Mouse (Mus musculus) adrenal gland, postnatal 14 days (tissue): Measurements from ENCODE around the gene Olfr853. TPM values are rescaled to one million over a fixed set of nuclear protein-coding genes. Genes with fewer than 3 reads are reported as not detected.

Source experiments
- DNase-seq: peaks from one replicate; pipeline ENCODE4 v3.0.0; 2021; ENCODE audit warnings: mixed read lengths
- long read RNA-seq, 2 experiments: library from polyadenylated mRNA; stranded (forward); transcript quantifications; one replicate each; pipeline ENCODE4 v2.0.0; 2021
- total RNA-seq: library from RNA; stranded (reverse); gene quantifications from 2 replicates; pipeline ENCODE4 v1.2.3, GENCODE M21; 2021

The Olfr853 gene
- not detected in 2 replicates for total RNA-seq
- long read RNA-seq, experiment 1: 0 reads
- long read RNA-seq, experiment 2: 0 reads

DNA sequence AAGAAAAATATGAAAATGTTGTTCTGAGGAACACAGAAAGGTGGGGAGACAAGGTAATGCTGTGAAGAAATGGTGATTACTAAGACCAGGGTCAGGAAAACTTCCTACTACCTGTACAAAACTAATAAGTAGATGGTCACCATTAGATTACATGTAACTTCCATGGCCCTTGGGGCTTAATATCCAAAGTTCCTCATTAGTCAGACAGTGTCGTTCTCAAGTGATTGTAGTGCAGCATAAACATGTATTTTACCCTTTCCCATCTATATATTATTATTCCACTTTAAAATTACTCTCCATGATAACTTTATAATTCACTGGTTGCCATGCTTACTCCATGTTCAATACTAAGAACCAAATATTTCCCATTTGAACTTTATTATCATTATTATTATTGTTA, at the start of gene Olfr853:
Gene Olfr853, minus strand, starts transcription at position 101 of the 400 bp plus-strand sequence.
- DNase-seq: no peak

DNA sequence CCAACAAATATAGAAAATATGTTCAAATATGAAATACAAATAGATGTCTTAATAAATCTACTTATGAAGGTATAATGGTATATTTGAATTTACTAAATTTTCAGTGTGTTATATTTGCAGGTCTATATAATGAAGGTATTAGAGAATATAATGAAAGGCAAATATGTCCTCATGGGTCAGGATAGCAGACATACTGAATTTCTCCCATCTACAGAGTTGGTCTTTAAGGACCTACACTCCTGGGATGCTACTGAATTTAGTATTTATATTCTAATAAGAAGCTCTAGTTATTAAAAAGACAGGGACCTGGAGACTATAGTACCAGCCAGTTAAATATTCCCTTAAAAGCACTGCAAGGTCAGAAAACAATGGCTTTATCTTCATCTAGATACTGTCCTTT, 41.4 kb upstream of the Olfr853 start, which contains the start of gene Olfr855:
Gene Olfr855, plus strand, starts transcription at position 301 of the 400 bp plus-strand sequence.
- no peak for DNase-seq

DNA sequence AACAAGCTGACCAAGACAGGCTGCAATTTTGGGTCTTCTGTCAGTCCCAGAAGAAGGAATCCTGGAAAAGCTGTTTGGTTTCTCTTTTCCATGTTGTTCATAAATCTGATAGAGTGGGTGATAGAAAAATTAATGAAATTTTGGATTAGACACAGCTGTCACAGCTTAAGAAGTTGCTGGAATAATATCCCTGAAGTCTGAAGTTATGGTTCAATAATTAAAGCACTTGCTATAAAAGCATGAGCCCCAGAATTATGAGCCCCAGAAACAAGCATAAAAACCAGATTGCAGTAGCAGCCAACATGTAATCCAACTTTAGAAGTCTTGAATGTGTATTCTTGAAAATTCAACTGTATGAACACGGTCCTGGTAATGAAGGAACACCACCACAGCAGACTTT, 26.4 kb upstream of the Olfr853 start, which contains the start of gene Olfr854:
Gene Olfr854, minus strand, starts transcription at position 101 of the 400 bp plus-strand sequence.
- DNase-seq: no peak

DNA sequence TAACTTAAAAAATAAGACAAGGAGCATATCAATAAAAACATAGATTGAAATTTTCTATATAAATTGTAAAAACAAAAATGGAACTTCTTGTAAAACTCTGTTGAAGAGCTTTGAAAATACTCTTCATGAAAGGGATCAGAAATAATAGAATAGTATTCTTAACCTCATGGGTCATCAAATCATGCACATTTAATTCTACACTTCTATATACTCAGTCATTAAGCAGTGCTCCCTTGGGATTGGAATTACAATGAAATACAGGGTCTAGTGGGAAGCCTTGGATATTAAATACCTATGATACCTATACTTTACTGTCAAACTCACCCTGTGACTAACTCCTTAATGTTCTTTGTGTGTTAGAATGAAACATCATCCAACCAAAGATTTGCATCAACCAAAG, 47.9 kb downstream of the Olfr853 start, which contains the start of gene Olfr851:
Gene Olfr851, plus strand, starts transcription at position 301 of the 400 bp plus-strand sequence.
- no peak for DNase-seq

Other genes starting within 250 kb of the Olfr853 start
- not detected in 2 replicates for gene Olfr844, start 224.7 kb downstream of the Olfr853 start, total RNA-seq
- not detected in 2 replicates for gene Olfr845, start 204.6 kb downstream of the Olfr853 start, total RNA-seq
- gene Olfr846, start 177.1 kb downstream of the Olfr853 start, total RNA-seq: not detected in 2 replicates
- not detected in 2 replicates for gene Olfr847, start 162.4 kb downstream of the Olfr853 start, total RNA-seq
- not detected in 2 replicates for gene Olfr849, start 100.8 kb downstream of the Olfr853 start, total RNA-seq
- gene Olfr850, start 62.8 kb downstream of the Olfr853 start, total RNA-seq: not detected in 2 replicates
- gene Olfr851, start 47.8 kb downstream of the Olfr853 start, total RNA-seq: not detected in 2 replicates
- not detected in 2 replicates for gene Olfr854, start 26.3 kb upstream of the Olfr853 start, total RNA-seq
- gene Olfr855, start 41.5 kb upstream of the Olfr853 start, total RNA-seq: not detected in 2 replicates
- gene Zfp317, start 81.0 kb upstream of the Olfr853 start, total RNA-seq: 16.2 and 18.7 TPM in 2 replicates
- gene Olfr857, start 168.4 kb upstream of the Olfr853 start, total RNA-seq: not detected in 2 replicates
- not detected in 2 replicates for gene Olfr58, start 239.2 kb upstream of the Olfr853 start, total RNA-seq